Mouse (Mus musculus) hematopoietic multipotent progenitor cell, adult 10-12 weeks (in vitro differentiated cells): ENCODE results near the gene Il16. TPM values are rescaled to one million over a fixed set of nuclear protein-coding genes. Genes with fewer than 3 reads are reported as not detected.

Experiments
- polyA plus RNA-seq: library from polyadenylated mRNA; stranded (reverse); fragments of >175 nt; gene quantifications from 2 replicates; pipeline ENCODE4 v1.2.3, GENCODE M21; 2012; ENCODE audit warnings: low replicate concordance

Il16 gene
- polyA plus RNA-seq = 32.2 and 115 TPM in 2 replicates

DNA sequence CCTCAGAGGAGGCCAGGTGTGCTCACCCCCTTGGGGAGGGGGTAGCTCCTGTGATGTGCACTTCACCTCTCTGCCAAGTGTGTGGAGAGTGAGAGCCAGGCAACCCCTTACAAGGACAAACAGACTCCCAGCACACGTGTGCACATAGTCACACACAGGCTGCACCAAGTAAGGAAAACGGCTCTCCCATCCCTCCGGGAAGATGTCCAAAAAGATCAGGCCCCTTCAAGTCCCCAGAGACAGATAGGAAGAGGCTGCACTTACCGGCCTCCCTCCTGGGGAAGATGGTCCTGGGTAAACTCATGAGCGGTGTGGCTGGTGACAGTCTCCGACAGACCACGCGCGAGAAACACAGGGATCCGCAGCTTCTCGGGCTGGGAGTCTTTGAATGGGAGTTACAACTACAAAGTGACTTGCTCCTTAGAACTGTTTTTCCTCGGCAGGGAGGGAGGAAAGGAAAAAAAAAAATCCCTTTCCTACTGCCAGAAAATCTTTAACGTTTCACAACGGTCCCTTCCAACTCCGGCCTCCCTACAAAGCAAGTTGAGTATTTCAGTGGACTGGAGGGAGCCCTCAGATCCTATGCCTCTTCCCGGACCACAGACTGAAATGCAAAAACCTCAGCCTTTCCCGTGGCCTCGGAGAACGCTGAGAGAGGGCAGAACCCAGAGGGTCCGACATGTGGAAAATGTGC is at the start of gene Il16:
TSS of gene Il16 (minus strand) at position 314 of the 694 bp plus-strand sequence.

GRCm38 (mm10) chr7:83794705-83795104 is 49.2 kb upstream of the Il16 start, which contains the start of gene Cfap161:
Gene Cfap161, minus strand, starts transcription at chr7:83794880.

DNA sequence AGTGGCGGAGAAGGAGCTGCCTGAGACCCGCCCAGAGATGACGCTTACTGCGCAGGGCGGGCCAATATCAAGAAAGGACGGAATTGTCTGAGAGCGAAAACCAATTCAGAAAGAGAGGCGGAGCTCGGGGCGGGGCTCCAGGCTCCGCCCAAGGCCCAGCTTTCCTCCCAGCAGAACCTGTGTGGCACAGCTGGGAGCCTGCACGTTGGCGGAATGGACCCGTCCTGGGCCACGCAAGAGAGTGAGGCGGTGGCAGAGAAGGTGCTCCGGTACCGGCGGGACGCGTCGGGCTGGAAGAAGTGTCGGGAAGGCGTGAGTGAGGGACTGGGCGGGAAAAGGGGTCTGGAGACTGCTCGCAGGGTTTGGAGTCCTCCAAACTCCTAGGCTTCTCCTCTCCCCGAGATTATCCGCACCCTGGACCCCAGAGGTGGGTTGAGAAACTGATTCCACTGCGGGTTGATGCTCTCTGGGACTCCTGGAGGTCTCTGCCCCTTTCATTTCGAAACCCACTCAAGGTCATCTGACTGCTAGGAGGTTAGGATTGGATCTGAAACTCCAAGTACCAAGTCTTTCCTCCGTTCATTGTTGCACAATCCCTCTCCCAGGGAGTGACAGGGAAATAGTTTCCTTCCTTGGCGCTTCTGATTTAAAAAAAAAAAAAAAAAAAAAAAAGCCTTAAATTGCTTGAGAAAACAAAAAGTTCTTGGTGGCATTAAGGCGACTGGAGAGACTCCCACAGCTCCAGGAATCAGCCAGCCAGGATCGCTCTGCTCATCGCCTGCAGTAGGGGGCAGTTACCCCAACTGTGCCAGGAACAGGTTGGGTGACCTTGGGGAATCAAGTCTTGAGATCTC is 113.5 kb downstream of the Il16 start, which contains the start of gene Stard5:
TSS of gene Stard5 (plus strand) at position 132 of the 854 bp plus-strand sequence.

Other genes starting within 250 kb of the Il16 start
- 0.13 TPM in 1 of 2 replicates, not detected in the other for gene Tmc3, start 160.8 kb downstream of the Il16 start, polyA plus RNA-seq
- 4.8 and 8.4 TPM in 2 replicates for gene Stard5, start 113.8 kb downstream of the Il16 start, polyA plus RNA-seq
- gene Cfap161, start 49.2 kb upstream of the Il16 start, polyA plus RNA-seq = not detected in 2 replicates
- gene Tlnrd1, start 138.6 kb upstream of the Il16 start, polyA plus RNA-seq = 23.1 and 50.5 TPM in 2 replicates
- gene Mesd, start 138.7 kb upstream of the Il16 start, polyA plus RNA-seq = 6.8 and 32.6 TPM in 2 replicates